Mouse (Mus musculus): ENCODE measurements around the gene Bcl11b. TPM values are rescaled to one million over a fixed set of nuclear protein-coding genes. Genes with fewer than 3 reads are reported as not detected.

Bcl11b gene
- polyA plus RNA-seq, 1 experiment from 2014 or later, result 9.0 TPM

DNA sequence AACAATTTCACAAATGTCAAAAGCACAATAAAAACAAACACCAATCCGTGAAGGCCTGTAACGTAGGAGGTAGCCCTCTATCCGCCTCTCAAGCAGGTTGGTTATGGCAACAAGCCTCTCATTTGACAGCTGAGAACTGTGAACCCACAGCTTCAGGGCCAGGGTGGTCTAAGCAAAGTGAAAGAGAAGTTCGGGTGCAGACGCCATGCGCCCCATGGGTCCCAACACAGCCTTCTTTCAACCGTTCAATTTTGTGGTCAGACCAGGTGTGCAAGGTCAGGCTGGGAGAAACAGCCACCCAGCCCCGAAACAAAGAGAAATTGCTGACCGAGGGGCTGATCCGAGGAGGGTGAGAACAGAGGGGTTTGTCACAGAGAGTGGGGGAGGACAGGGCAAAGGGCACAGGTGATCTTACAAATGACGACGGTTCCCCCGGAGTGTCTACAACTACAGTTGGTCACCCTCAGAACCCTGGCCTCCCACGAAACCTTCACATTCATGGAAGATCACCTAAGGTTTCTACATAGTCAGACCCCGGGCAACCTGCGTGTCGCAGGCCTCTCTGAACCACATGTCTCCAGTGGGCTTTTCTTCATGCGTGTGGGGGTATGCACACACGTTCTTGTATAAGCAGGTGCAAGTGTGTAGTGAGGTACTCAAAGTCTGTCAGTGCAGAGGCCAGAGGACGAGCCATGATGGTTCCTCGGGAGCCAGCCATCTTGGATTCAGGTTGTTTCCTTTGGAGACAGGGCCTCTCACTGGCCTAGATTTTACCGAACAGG lies 77.1 kb downstream of the Bcl11b start:
- H3K36me3 ChIP-seq (ENCODE audit: control insufficient read depth, insufficient read depth), result no peaks in the 10 kb centered on the region
- WGBS, result 91% methylated on average over 22 of the region's 22 CpGs
- H3K4me2 ChIP-seq (ENCODE audit: low read depth, low read length), result no peak overlapping the region
- peak overlapping the region; percentile 46 for H3K27ac ChIP-seq (ENCODE audit: low read length)
- H3K9me3 ChIP-seq (replicated peaks; ENCODE audit: control insufficient read depth, low read length), result no peaks in the 10 kb centered on the region
- 0 out of 2 replicates have a peak, but pooled peaks have one; percentile 4 for ATAC-seq (replicated peaks; ENCODE audit: extremely low read depth, insufficient read depth, low FRiP score)
- H3K4me3 ChIP-seq (ENCODE audit: low read length), result no peak overlapping the region
- no peak overlapping the region for H3K9ac ChIP-seq (ENCODE audit: low read length)
- H3K27me3 ChIP-seq (ENCODE audit: control insufficient read depth, insufficient read depth, low read length), result no peaks in the 10 kb centered on the region
- peaks cover 48% of the 10 kb centered on the region for H3K4me1 ChIP-seq (ENCODE audit: control insufficient read depth, insufficient read depth, low read length)

DNA sequence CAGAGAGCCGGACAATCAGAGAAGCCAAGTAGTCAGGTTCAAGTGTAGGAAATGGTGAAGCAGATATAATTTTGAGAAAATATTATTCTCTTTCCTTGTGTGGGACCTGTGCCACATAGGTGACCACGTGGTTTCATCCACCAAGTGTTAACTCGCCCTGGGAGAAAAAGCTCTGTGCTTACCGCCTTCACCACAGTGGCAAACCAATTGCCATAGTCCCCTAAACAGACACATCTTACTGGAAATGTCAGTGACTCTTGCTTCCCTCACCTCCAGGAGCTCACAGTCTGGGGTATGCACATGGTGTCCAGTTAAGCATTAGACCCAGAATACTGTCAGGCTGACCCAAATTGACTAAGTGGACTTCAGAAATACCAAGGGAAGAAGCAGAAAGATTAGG lies 78.7 kb downstream of the Bcl11b start:
- Histone ChIP-seq H3K27ac (ENCODE audit: low read length) (peak overlapping the region; percentile 14; the same call in 1 of the 2 replicates), H3K4me1 (ENCODE audit: control insufficient read depth, insufficient read depth, low read length) (peaks cover 35% of the 10 kb centered on the region)

DNA sequence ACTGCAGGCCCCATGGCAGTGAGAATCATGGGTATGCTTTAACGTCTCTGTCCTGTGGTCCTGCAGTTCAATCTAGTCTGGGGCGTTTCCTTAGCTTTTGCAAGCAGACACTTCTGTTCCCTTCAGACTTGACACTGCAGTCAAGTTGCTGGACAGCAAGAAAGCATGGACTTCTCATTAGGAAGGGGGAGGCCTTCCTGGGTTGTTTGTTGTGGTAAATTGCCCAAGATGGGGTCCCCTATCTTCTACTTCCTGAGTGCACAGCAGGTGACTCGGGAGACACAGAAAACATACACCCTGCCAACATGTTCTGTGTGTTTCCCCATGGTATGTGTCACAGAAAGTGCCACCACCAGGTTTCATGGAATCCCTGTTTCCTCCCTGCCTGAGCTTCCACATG lies 79.4 kb downstream of the Bcl11b start:
- Histone ChIP-seq H3K27me3 (ENCODE audit: control insufficient read depth, insufficient read depth, low read length) (no peaks in the 10 kb centered on the region), H3K9me3 (replicated peaks; ENCODE audit: control insufficient read depth, low read length) (no peaks in the 10 kb centered on the region), H3K27ac (ENCODE audit: low read length) (peak overlapping the region; percentile 57), H3K4me2 (ENCODE audit: low read depth, low read length) (no peak overlapping the region), H3K36me3 (ENCODE audit: control insufficient read depth, insufficient read depth) (no peaks in the 10 kb centered on the region), H3K4me1 (ENCODE audit: control insufficient read depth, insufficient read depth, low read length) (peaks cover 28% of the 10 kb centered on the region), H3K9ac (ENCODE audit: low read length) (peak overlapping the region; percentile 14; the same call in 1 of the 2 replicates), H3K4me3 (ENCODE audit: low read length) (no peak overlapping the region)
- ATAC-seq (replicated peaks; ENCODE audit: extremely low read depth, insufficient read depth, low FRiP score), result no peak
- WGBS, result 28% methylated on average over 3 of the region's 3 CpGs

More for the DNA sequence above, 78.7 kb downstream of the Bcl11b start:
- Histone ChIP-seq H3K9me3 (replicated peaks; ENCODE audit: control insufficient read depth, low read length) (no peaks in the 10 kb centered on the region), H3K4me3 (ENCODE audit: low read length) (no peak overlapping the region), H3K4me2 (ENCODE audit: low read depth, low read length) (no peak overlapping the region), H3K36me3 (ENCODE audit: control insufficient read depth, insufficient read depth) (no peaks in the 10 kb centered on the region), H3K9ac (ENCODE audit: low read length) (no peak overlapping the region), H3K27me3 (ENCODE audit: control insufficient read depth, insufficient read depth, low read length) (no peaks in the 10 kb centered on the region)
- 79% methylated on average over 4 of the region's 4 CpGs for WGBS
- no peak for ATAC-seq (replicated peaks; ENCODE audit: extremely low read depth, insufficient read depth, low FRiP score)

DNA sequence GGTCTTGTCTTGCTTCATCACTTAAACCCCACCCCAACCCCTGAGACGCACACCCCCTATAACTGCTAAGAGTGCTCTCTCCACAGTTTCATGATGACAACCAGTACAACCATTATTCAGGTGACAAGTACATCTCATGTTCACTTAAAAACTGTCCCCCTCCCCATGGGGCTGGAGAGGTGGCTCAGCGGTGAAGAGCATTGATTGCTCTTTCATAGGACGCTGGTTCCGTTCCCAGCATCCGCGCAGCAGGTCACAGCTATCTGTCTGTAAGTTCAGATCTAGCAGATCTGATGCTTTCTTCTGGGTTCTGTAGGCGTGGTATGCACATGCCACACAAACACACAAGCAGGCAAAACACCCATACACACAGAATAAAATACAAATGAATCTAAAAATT lies 81.2 kb downstream of the Bcl11b start:
- WGBS, result 95% methylated on average over 7 of the region's 7 CpGs
- peaks cover 17% of the 10 kb centered on the region for H3K4me1 ChIP-seq (ENCODE audit: control insufficient read depth, insufficient read depth, low read length)
- H3K4me2 ChIP-seq (ENCODE audit: low read depth, low read length), result no peak overlapping the region
- no peaks in the 10 kb centered on the region for H3K27me3 ChIP-seq (ENCODE audit: control insufficient read depth, insufficient read depth, low read length)
- H3K27ac ChIP-seq (ENCODE audit: low read length), result no peak overlapping the region
- no peaks in the 10 kb centered on the region for H3K9me3 ChIP-seq (replicated peaks; ENCODE audit: control insufficient read depth, low read length)
- peaks cover 2% of the 10 kb centered on the region; the same call in 1 of the 2 replicates for H3K36me3 ChIP-seq (ENCODE audit: control insufficient read depth, insufficient read depth)
- no peak overlapping the region for H3K4me3 ChIP-seq (ENCODE audit: low read length)
- ATAC-seq (replicated peaks; ENCODE audit: extremely low read depth, insufficient read depth, low FRiP score), result no peak
- H3K9ac ChIP-seq (ENCODE audit: low read length), result no peak overlapping the region

DNA sequence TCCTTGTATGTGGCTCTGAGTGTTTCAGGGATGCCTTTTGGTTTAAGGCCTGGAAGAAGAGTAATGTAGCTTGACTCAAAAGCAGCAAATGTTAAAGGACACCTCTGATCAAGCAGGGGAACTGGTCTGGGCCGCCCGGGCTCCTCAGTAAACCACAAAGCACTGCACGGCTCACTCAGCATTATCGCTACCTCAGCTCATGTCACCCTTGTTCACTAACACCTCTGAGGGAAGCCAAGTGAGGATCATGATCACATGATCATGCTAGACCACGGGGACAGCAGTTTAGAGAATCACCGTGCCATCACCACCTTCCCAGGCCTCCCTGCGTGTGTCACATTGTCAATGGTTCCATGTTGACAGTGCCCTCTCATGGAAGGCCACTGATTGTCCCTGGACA lies 81.8 kb downstream of the Bcl11b start:
- WGBS, result 41% methylated on average over 7 of the region's 7 CpGs
- ATAC-seq (replicated peaks; ENCODE audit: extremely low read depth, insufficient read depth, low FRiP score), result 0 out of 2 replicates have a peak, but pooled peaks have one; percentile 10
- peaks cover 17% of the 10 kb centered on the region for H3K4me1 ChIP-seq (ENCODE audit: control insufficient read depth, insufficient read depth, low read length)

DNA sequence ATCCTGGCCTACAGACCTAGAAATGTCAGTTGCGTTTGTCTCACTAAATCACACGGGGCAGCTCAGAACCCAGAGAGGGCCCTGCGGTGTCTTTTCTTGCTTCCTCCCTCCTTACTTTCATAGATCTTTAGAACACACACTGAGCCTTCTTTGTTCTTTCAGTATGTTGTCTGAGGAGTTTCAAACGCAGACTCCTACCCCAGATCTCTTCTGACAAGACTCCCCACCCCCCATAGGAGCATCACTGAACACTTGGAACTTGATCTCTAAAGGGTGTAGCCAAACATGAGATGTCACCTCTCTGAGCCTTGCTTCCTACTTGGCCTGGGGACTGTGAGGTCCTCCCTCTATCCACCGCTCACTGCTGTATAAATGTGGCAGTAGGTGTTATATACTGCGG lies 82.2 kb downstream of the Bcl11b start:
- Histone ChIP-seq H3K27me3 (ENCODE audit: control insufficient read depth, insufficient read depth, low read length) (no peaks in the 10 kb centered on the region), H3K27ac (ENCODE audit: low read length) (no peak overlapping the region), H3K9me3 (replicated peaks; ENCODE audit: control insufficient read depth, low read length) (peaks cover 4% of the 10 kb centered on the region; the same call in 1 of the 2 replicates), H3K9ac (ENCODE audit: low read length) (no peak overlapping the region), H3K4me1 (ENCODE audit: control insufficient read depth, insufficient read depth, low read length) (peaks cover 17% of the 10 kb centered on the region), H3K4me3 (ENCODE audit: low read length) (no peak overlapping the region), H3K36me3 (ENCODE audit: control insufficient read depth, insufficient read depth) (peaks cover 12% of the 10 kb centered on the region), H3K4me2 (ENCODE audit: low read depth, low read length) (no peak overlapping the region)
- WGBS, result 77% methylated on average over 6 of the region's 6 CpGs
- no peak for ATAC-seq (replicated peaks; ENCODE audit: extremely low read depth, insufficient read depth, low FRiP score)

More for the DNA sequence above, 81.8 kb downstream of the Bcl11b start:
- H3K27me3 ChIP-seq (ENCODE audit: control insufficient read depth, insufficient read depth, low read length), result no peaks in the 10 kb centered on the region
- H3K4me2 ChIP-seq (ENCODE audit: low read depth, low read length), result no peak overlapping the region
- H3K4me3 ChIP-seq (ENCODE audit: low read length), result no peak overlapping the region
- H3K36me3 ChIP-seq (ENCODE audit: control insufficient read depth, insufficient read depth), result peaks cover 8% of the 10 kb centered on the region
- peaks cover under 1% of the 10 kb centered on the region; the same call in 1 of the 2 replicates for H3K9me3 ChIP-seq (replicated peaks; ENCODE audit: control insufficient read depth, low read length)
- H3K9ac ChIP-seq (ENCODE audit: low read length), result no peak overlapping the region
- no peak overlapping the region for H3K27ac ChIP-seq (ENCODE audit: low read length)

DNA sequence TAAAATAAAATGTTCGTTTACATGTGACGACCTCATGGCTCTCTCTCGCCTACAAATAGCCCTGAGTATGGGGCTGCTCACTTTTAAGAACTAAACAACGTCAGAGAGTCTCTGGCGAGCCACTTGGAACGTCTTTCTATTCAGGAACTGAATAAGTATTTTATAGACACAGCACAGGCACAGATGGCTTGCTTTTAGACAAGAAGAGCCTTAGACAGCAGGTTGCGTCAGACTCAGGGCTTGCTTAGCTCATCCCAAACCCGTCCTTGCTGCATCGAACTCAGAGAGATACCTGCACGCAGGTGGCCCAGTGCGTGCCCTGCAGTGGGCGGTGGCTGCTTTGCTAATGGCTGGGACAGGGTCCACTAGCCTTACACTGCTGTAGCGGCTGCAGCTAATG lies 82.7 kb downstream of the Bcl11b start:
- no peaks in the 10 kb centered on the region for H3K27me3 ChIP-seq (ENCODE audit: control insufficient read depth, insufficient read depth, low read length)
- H3K9me3 ChIP-seq (replicated peaks; ENCODE audit: control insufficient read depth, low read length), result peaks cover 8% of the 10 kb centered on the region; the same call in 1 of the 2 replicates
- H3K27ac ChIP-seq (ENCODE audit: low read length), result no peak overlapping the region
- WGBS, result 75% methylated on average over 13 of the region's 13 CpGs
- peaks cover 16% of the 10 kb centered on the region for H3K36me3 ChIP-seq (ENCODE audit: control insufficient read depth, insufficient read depth)
- no peak overlapping the region for H3K4me3 ChIP-seq (ENCODE audit: low read length)
- H3K9ac ChIP-seq (ENCODE audit: low read length), result no peak overlapping the region
- no peak overlapping the region for H3K4me2 ChIP-seq (ENCODE audit: low read depth, low read length)
- H3K4me1 ChIP-seq (ENCODE audit: control insufficient read depth, insufficient read depth, low read length), result peaks cover 17% of the 10 kb centered on the region
- ATAC-seq (replicated peaks; ENCODE audit: extremely low read depth, insufficient read depth, low FRiP score), result no peak

DNA sequence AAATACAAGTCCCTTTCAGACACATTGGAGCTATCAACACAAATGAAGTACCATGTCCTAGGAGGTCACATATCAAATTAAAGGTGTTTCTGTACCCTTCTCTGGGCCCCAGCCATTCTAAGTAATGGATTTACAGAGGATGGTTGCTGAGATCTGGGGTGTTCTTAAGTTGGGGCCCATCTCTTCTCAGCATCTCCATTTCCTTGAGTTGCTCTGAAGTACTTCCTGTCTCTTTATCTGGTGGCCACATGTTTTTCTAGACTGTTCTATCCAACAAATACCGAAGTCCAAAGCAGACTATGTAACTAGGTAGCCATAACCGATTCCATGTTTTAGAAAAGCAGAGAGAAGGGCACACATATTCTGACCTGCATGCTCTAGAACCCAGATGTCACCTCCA lies 83.3 kb downstream of the Bcl11b start:
- no peak for ATAC-seq (replicated peaks; ENCODE audit: extremely low read depth, insufficient read depth, low FRiP score)
- Histone ChIP-seq H3K27me3 (ENCODE audit: control insufficient read depth, insufficient read depth, low read length) (no peaks in the 10 kb centered on the region), H3K4me1 (ENCODE audit: control insufficient read depth, insufficient read depth, low read length) (peaks cover 17% of the 10 kb centered on the region), H3K36me3 (ENCODE audit: control insufficient read depth, insufficient read depth) (peaks cover 23% of the 10 kb centered on the region), H3K4me2 (ENCODE audit: low read depth, low read length) (no peak overlapping the region), H3K9me3 (replicated peaks; ENCODE audit: control insufficient read depth, low read length) (peaks cover 8% of the 10 kb centered on the region; the same call in 1 of the 2 replicates), H3K9ac (ENCODE audit: low read length) (no peak overlapping the region), H3K4me3 (ENCODE audit: low read length) (no peak overlapping the region), H3K27ac (ENCODE audit: low read length) (no peak overlapping the region)
- WGBS, result 74% methylated on average over 2 of the region's 2 CpGs

DNA sequence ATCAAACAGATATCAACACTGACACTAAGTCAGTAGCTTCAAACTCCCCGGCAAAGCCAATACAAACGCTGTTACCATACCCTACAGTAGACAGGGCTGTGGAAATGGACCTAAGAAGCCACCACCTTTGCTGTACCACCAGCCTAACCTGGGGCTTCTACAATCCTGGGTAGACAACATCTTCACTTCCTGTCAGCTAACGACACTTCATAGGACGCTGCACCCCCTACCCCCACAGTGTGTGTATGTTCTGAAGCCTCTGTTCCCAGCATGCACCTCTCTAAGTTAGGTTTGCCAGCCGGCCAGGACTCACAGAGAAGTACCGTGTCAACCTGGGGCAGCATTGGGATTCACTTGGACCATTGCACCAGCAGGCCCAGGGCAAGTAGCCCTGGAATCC lies 84.6 kb downstream of the Bcl11b start:
- peaks cover 25% of the 10 kb centered on the region for H3K36me3 ChIP-seq (ENCODE audit: control insufficient read depth, insufficient read depth)
- no peak for ATAC-seq (replicated peaks; ENCODE audit: extremely low read depth, insufficient read depth, low FRiP score)
- 90% methylated on average over 6 of the region's 6 CpGs for WGBS
- H3K27ac ChIP-seq (ENCODE audit: low read length), result no peak overlapping the region
- H3K9ac ChIP-seq (ENCODE audit: low read length), result no peak overlapping the region
- H3K27me3 ChIP-seq (ENCODE audit: control insufficient read depth, insufficient read depth, low read length), result no peaks in the 10 kb centered on the region
- H3K4me3 ChIP-seq (ENCODE audit: low read length), result no peak overlapping the region
- peaks cover 8% of the 10 kb centered on the region; the same call in 1 of the 2 replicates for H3K9me3 ChIP-seq (replicated peaks; ENCODE audit: control insufficient read depth, low read length)
- H3K4me1 ChIP-seq (ENCODE audit: control insufficient read depth, insufficient read depth, low read length), result peaks cover 9% of the 10 kb centered on the region
- no peak overlapping the region for H3K4me2 ChIP-seq (ENCODE audit: low read depth, low read length)
